Mouse (Mus musculus): ENCODE results near the gene Bicdl1. TPM values are rescaled to one million over a fixed set of nuclear protein-coding genes. Genes with fewer than 3 reads are reported as not detected.
A peak's percentile ranks its signal among the peaks of the same experiment; 100 is the strongest.

Bicdl1 gene
- polyA plus RNA-seq, 1 experiment from 2014 or later = 11.4 TPM

- WGBS = 86% methylated on average over 22 of the region's 22 CpGs
- Histone ChIP-seq H3K4me3 (no peak overlapping the region), H3K9me3 (no peaks in the 10 kb centered on the region), H3K9ac (no peak overlapping the region), H3K27me3 (0 out of 2 replicates have a peak, but pooled peaks cover 3% of the 10 kb centered on the region), H3K4me2 (replicated peaks) (no peak overlapping the region), H3K36me3 (no peaks in the 10 kb centered on the region), H3K27ac (no peak overlapping the region), H3K4me1 (no peaks in the 10 kb centered on the region)
- ATAC-seq (ENCODE audit: low FRiP score, low read depth) = no peak
Observed at GRCm38 (mm10) chr5:115662658-115663057, 68.8 kb downstream of the Bicdl1 start.

DNA sequence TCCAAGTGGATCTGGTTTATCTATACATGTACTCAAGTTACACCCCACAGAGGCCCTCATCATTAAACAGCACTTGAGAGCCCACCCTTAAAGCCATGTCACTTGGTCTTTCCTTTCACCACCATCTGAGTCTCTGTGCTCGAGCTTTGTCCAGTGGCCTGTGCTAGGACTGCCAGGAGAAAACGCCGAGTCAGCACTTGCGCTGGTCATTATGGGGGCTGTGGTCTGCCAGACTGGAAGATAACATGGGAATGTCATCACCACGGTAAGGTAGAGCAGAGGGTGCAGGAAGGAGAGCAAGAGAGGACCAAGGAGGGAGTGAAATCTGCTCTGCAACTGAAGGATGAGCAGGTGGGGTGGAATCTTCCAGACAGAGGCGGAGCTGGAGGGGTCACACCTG, 73.1 kb downstream of the Bicdl1 start:
- Histone ChIP-seq H3K36me3 (no peaks in the 10 kb centered on the region), H3K27me3 (no peaks in the 10 kb centered on the region), H3K4me1 (no peaks in the 10 kb centered on the region), H3K4me3 (no peak overlapping the region), H3K9me3 (no peaks in the 10 kb centered on the region), H3K4me2 (replicated peaks) (no peak overlapping the region), H3K27ac (no peak overlapping the region), H3K9ac (no peak overlapping the region)
- WGBS = 86% methylated on average over 6 of the region's 6 CpGs
- ATAC-seq (ENCODE audit: low FRiP score, low read depth) = no peak

DNA sequence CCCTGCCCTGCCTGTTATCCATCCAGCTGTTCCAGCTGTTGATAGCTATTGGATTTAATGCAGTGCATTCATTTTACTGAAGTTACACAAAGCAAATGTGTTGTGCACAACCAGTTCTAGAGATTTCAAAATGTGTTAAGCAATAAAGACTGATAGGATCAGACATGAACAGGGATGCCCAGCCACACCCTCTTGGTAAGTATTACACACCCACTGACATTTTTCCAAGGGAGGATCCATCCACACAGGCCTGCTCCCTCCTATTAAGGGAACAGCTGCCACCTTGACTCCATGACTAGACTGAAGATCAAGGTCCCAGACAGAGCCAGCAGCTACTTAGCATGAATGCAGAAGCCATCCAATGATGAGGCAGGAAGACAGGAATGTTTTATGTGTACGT, 74.2 kb downstream of the Bicdl1 start:
- Histone ChIP-seq H3K36me3 (no peaks in the 10 kb centered on the region), H3K4me2 (replicated peaks) (no peak overlapping the region), H3K4me3 (no peak overlapping the region), H3K9me3 (no peaks in the 10 kb centered on the region), H3K9ac (no peak overlapping the region), H3K4me1 (peaks cover 4% of the 10 kb centered on the region), H3K27me3 (no peaks in the 10 kb centered on the region), H3K27ac (no peak overlapping the region)
- 76% methylated on average over 1 of the region's 1 CpGs for WGBS
- ATAC-seq (ENCODE audit: low FRiP score, low read depth) = no peak

GRCm38 (mm10) chr5:115656677-115657076, 74.7 kb downstream of the Bicdl1 start:
- no peak for ATAC-seq (ENCODE audit: low FRiP score, low read depth)
- 71% methylated on average over 6 of the region's 6 CpGs for WGBS
- Histone ChIP-seq H3K4me1 (peaks cover 10% of the 10 kb centered on the region), H3K27ac (no peak overlapping the region), H3K9ac (no peak overlapping the region), H3K27me3 (no peaks in the 10 kb centered on the region), H3K4me2 (replicated peaks) (no peak overlapping the region), H3K9me3 (no peaks in the 10 kb centered on the region), H3K36me3 (no peaks in the 10 kb centered on the region), H3K4me3 (no peak overlapping the region)

DNA sequence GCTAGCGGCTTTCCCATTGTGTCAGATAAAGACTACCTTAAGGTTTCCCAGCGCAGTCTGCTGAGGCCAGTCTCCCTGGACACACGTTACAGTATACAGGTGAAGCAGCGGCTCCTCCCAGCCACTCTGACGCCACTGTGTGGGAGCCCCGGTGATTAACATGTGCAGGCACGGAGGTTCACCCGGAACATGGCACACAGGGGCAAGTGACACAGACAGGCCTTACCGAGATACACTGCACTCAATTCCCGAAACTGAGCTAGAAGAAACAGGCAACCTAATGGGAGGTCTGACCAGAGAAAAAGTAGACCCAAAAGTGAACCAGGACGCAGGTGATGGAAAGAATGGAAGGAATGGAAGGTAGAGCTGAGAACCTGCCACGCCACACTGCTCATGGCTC, 77.6 kb downstream of the Bicdl1 start:
- Histone ChIP-seq H3K9ac (no peak overlapping the region), H3K4me3 (no peak overlapping the region), H3K36me3 (peaks cover 1% of the 10 kb centered on the region; the same call in 1 of the 2 replicates), H3K27me3 (no peaks in the 10 kb centered on the region), H3K27ac (no peak overlapping the region), H3K4me2 (replicated peaks) (no peak overlapping the region), H3K4me1 (peaks cover 11% of the 10 kb centered on the region), H3K9me3 (no peaks in the 10 kb centered on the region)
- WGBS = 89% methylated on average over 12 of the region's 12 CpGs
- no peak for ATAC-seq (ENCODE audit: low FRiP score, low read depth)

- peak overlapping the region; percentile 56; the same call in 1 of the 2 replicates for H3K27ac ChIP-seq
- 3% methylated on average over 35 of the region's 35 CpGs for WGBS
Observed at GRCm38 (mm10) chr5:115652681-115653575, 78.5 kb downstream of the Bicdl1 start.

GRCm38 (mm10) chr5:115651821-115652220, 79.6 kb downstream of the Bicdl1 start:
- H3K36me3 ChIP-seq = peaks cover 17% of the 10 kb centered on the region
- H3K27ac ChIP-seq = no peak overlapping the region
- 93% methylated on average over 10 of the region's 10 CpGs for WGBS
- H3K4me2 ChIP-seq (replicated peaks) = peak overlapping the region; percentile 73
- no peaks in the 10 kb centered on the region for H3K27me3 ChIP-seq
- H3K9me3 ChIP-seq = no peaks in the 10 kb centered on the region
- H3K9ac ChIP-seq = peak overlapping the region; percentile 70
- peak overlapping the region; percentile 50; the same call in 1 of the 2 replicates for H3K4me3 ChIP-seq
- ATAC-seq (ENCODE audit: low FRiP score, low read depth) = no peak
- peaks cover 11% of the 10 kb centered on the region for H3K4me1 ChIP-seq

More at GRCm38 (mm10) chr5:115652681-115653575, 78.5 kb downstream of the Bicdl1 start:
- Histone ChIP-seq H3K4me3 (peak overlapping the region; percentile 50), H3K4me2 (replicated peaks) (peak overlapping the region; percentile 73), H3K27me3 (no peaks in the 10 kb centered on the region), H3K9ac (peak overlapping the region; percentile 70), H3K9me3 (no peaks in the 10 kb centered on the region), H3K36me3 (peaks cover 8% of the 10 kb centered on the region), H3K4me1 (peaks cover 11% of the 10 kb centered on the region)
- ATAC-seq (ENCODE audit: low FRiP score, low read depth) = peak; percentile 99

DNA sequence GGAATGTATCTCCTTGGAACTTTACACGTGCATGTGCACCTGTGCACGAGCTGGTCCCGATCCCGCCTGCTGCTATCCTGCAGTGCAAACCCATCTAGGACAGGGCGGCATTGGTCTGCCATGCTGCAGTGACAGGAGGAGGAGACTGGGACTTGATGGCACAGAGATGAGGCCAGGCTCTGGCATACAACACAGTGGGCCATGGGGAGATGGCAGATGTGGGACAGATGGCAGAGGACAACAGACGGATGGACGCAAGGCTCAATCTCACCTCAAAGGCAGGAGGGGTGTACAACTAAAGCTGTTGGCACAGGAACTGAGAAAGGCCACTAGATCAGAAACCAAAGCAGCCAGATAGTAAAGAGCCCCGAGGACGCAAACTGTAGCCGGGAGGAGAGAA, 80.5 kb downstream of the Bicdl1 start:
- WGBS = 90% methylated on average over 10 of the region's 10 CpGs
- H3K9me3 ChIP-seq = no peaks in the 10 kb centered on the region
- H3K27me3 ChIP-seq = no peaks in the 10 kb centered on the region
- no peak overlapping the region for H3K4me2 ChIP-seq (replicated peaks)
- peaks cover 11% of the 10 kb centered on the region for H3K4me1 ChIP-seq
- no peak overlapping the region for H3K4me3 ChIP-seq
- no peak overlapping the region for H3K9ac ChIP-seq
- peaks cover 26% of the 10 kb centered on the region for H3K36me3 ChIP-seq
- no peak for ATAC-seq (ENCODE audit: low FRiP score, low read depth)
- H3K27ac ChIP-seq = no peak overlapping the region

DNA sequence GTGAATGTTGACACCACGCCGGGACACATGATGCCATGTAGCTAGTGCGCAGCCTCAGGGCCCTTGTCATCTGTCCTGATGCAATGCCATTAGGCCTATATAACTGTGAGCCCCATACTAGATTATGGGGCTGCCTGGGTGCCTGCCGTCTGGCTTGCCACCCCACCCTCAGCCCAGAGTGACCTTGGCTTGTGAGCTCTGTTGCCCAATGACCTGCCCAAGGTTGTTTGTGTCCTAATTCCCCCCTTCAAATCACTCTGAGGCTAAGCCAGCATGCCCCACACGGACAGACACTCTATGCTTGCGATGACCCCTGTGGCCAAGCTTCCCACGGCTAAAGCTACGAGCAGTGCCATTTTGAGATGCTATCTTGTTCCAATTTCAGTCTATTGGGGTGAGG, 81.7 kb downstream of the Bicdl1 start:
- H3K9ac ChIP-seq = no peak overlapping the region
- no peak overlapping the region for H3K4me3 ChIP-seq
- H3K4me2 ChIP-seq (replicated peaks) = no peak overlapping the region
- WGBS = 84% methylated on average over 8 of the region's 8 CpGs
- H3K36me3 ChIP-seq = peaks cover 38% of the 10 kb centered on the region
- H3K27me3 ChIP-seq = no peaks in the 10 kb centered on the region
- ATAC-seq (ENCODE audit: low FRiP score, low read depth) = no peak
- peaks cover 11% of the 10 kb centered on the region for H3K4me1 ChIP-seq
- no peak overlapping the region for H3K27ac ChIP-seq
- no peaks in the 10 kb centered on the region for H3K9me3 ChIP-seq

DNA sequence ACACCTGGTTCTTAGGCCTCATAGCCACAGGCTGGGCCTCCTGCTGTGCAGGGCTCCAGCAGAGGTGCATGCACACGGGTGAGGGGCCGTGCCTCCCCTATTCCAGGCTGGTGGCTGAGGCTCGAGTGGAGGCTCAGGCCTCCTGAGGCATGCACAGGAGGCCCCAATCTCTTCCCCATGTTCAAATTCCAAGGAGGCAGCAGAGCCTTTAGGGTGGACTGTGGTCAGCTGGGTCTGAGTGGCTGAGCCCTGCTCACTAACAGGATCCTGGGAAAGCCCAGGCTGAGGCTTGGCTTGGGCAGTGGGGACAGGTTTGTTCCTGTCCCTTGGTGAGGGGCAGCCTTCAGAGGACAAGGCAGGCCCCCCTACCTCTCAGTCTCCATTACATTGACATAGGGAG, 82.5 kb downstream of the Bicdl1 start:
- no peak overlapping the region for H3K27ac ChIP-seq
- H3K36me3 ChIP-seq = peaks cover 46% of the 10 kb centered on the region
- no peak overlapping the region for H3K4me3 ChIP-seq
- H3K9me3 ChIP-seq = no peaks in the 10 kb centered on the region
- no peak for ATAC-seq (ENCODE audit: low FRiP score, low read depth)
- WGBS = 63% methylated on average over 3 of the region's 3 CpGs
- H3K4me1 ChIP-seq = peaks cover 11% of the 10 kb centered on the region
- H3K4me2 ChIP-seq (replicated peaks) = no peak overlapping the region
- no peaks in the 10 kb centered on the region for H3K27me3 ChIP-seq
- peak overlapping the region; percentile 19; the same call in 1 of the 2 replicates for H3K9ac ChIP-seq

DNA sequence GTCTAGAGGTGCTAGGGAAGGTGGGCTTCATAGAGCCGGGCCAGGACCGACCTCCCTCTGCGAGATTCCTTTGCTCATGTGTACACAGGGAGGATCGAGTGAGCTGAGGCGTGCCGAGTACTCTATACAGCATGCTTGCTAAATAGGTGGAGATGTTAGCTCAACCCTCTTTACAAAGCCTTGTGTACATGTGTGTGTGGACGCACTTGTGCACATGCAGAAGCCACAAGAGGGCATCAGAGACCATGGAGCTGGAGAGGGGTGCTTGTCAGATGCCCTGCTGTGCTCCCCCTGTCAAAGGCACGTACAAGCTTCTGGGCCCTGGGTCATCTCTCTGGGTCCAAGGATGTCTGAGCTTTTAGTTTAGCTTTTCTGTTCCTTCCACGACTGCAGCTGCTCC, 87.2 kb downstream of the Bicdl1 start:
- Histone ChIP-seq H3K4me3 (no peak overlapping the region), H3K36me3 (peaks cover 93% of the 10 kb centered on the region), H3K4me2 (replicated peaks) (no peak overlapping the region), H3K27ac (no peak overlapping the region), H3K4me1 (no peaks in the 10 kb centered on the region), H3K27me3 (no peaks in the 10 kb centered on the region), H3K9me3 (no peaks in the 10 kb centered on the region), H3K9ac (no peak overlapping the region; the same call in 1 of the 2 replicates)
- 88% methylated on average over 9 of the region's 9 CpGs for WGBS
- no peak for ATAC-seq (ENCODE audit: low FRiP score, low read depth)

DNA sequence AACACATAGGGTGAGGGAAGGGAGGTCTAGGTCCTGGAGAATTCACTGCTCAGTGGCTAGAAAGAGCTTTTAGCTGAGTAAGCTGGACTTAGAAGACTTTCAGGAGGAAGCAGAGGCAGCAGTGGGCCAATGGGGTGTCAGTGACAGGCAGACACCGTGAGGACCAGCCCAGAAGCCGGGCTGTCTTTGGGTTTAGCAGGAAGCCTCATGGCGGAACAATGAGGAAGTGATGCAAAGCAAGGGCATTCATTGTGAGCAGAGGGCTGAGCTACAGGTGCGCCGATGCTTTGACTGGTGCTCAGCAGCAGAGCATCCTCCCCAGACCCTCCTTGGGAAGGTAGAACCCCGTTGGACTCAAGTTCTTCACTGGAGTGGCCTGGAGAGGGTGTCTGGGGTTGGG, 95.9 kb downstream of the Bicdl1 start:
- H3K36me3 ChIP-seq = peaks cover 39% of the 10 kb centered on the region
- H3K27me3 ChIP-seq = no peaks in the 10 kb centered on the region
- H3K4me1 ChIP-seq = peaks cover 26% of the 10 kb centered on the region
- H3K4me2 ChIP-seq (replicated peaks) = no peak overlapping the region
- no peaks in the 10 kb centered on the region for H3K9me3 ChIP-seq
- 80% methylated on average over 6 of the region's 6 CpGs for WGBS
- H3K9ac ChIP-seq = no peak overlapping the region
- no peak for ATAC-seq (ENCODE audit: low FRiP score, low read depth)
- no peak overlapping the region for H3K27ac ChIP-seq
- H3K4me3 ChIP-seq = no peak overlapping the region

All from limb, embryonic 13.5 days (tissue).